Mouse (Mus musculus) C2C12 (cell line): ENCODE measurements around the gene Abcc4. TPM values are rescaled to one million over a fixed set of nuclear protein-coding genes. Genes with fewer than 3 reads are reported as not detected.

Experiments
- H3K27me3 ChIP-seq: one replicate; pipeline ENCODE4 v1.6.1; 2011; ENCODE audit not compliant: control insufficient read depth, insufficient read depth, insufficient read length
- H3K36me3 ChIP-seq: one replicate; pipeline ENCODE4 v1.6.1; 2011; ENCODE audit not compliant: control insufficient read depth, insufficient read depth
- H3K4me3 ChIP-seq: one replicate; pipeline ENCODE4 v1.5.1; 2011; ENCODE audit warnings: mild to moderate bottlenecking, control low read depth; ENCODE audit not compliant: poor library complexity, insufficient read depth, severe bottlenecking
- H3K79me2 ChIP-seq: one replicate; pipeline ENCODE4 v1.6.1; 2011; ENCODE audit not compliant: control insufficient read depth, insufficient read depth
- H3K79me3 ChIP-seq: one replicate; pipeline ENCODE4 v1.6.1; 2011; ENCODE audit warnings: low read depth, control low read depth
- H3ac ChIP-seq: one replicate; pipeline ENCODE3; 2011; ENCODE audit warnings: low read depth; ENCODE audit not compliant: control insufficient read depth, insufficient read length
- CEBPB ChIP-seq: IDR thresholded peaks from one replicate; pipeline ENCODE4 v1.6.1; 2011; ENCODE audit warnings: low read depth, mild to moderate bottlenecking, control low read depth, moderate library complexity
- CTCF ChIP-seq: IDR thresholded peaks from one replicate; pipeline ENCODE4 v1.5.1; 2011; ENCODE audit not compliant: control insufficient read depth, insufficient read depth, insufficient read length
- FOSL1 ChIP-seq: IDR thresholded peaks from one replicate; pipeline ENCODE4 v1.8.0; 2011; ENCODE audit warnings: mild to moderate bottlenecking, low read length; ENCODE audit not compliant: poor library complexity, insufficient read depth, severe bottlenecking
- MAX ChIP-seq: IDR thresholded peaks from one replicate; pipeline ENCODE4 v1.6.1; 2011; ENCODE audit warnings: mild to moderate bottlenecking, control low read depth
- MYOD1 ChIP-seq: IDR thresholded peaks from one replicate; pipeline ENCODE4 v1.6.1; 2011; ENCODE audit warnings: low read depth; ENCODE audit not compliant: control insufficient read depth, insufficient read length
- MYOG ChIP-seq: IDR thresholded peaks from one replicate; pipeline ENCODE4 v1.6.1; 2011; ENCODE audit not compliant: control insufficient read depth, insufficient read length; ENCODE audit errors: extremely low read depth
- USF1 ChIP-seq: IDR thresholded peaks from one replicate; pipeline ENCODE4 v1.6.1; 2011; ENCODE audit warnings: low read depth, mild to moderate bottlenecking, control low read depth, moderate library complexity
- polyA plus RNA-seq: library from polyadenylated mRNA; unstranded; fragments of >200 nt; fragmentation: generic; extraction: Trizol; gene quantifications from one replicate; pipeline ENCODE4 v1.2.1, GENCODE M21; 2012; ENCODE audit warnings: missing spikeins

Gene Abcc4
- polyA plus RNA-seq, 1 experiment = 9.0 TPM

DNA sequence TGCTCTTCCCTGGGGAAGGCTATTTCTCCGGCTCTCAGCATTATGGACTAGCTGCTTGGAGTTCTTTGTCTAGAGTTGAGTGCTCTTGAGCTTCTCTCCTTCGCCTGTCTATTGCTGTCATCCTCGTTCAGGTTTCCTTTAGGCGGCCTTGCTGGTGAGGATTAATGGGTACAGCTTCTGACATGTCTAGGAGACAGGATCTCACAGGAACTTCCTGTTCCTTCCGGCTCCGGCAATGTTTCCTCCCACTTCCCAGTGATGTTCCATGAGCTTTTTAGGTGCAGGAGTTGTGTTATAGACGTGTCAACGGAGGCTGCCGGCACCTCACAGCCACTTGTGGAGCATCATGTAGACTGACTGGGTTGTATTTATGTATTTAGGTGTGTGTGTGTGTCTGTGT lies 99.5 kb downstream of the Abcc4 start:
- H3K79me2 ChIP-seq = no peaks in the 10 kb centered on the region
- H3K27me3 ChIP-seq = no peaks in the 10 kb centered on the region
- H3K79me3 ChIP-seq = no peaks in the 10 kb centered on the region
- peaks cover 16% of the 10 kb centered on the region for H3K36me3 ChIP-seq
- H3ac ChIP-seq = no peak overlapping the region
- H3K4me3 ChIP-seq = no peak overlapping the region
- no peak for TF ChIP-seq CTCF
- TF ChIP-seq MAX = no peak
- TF ChIP-seq MYOD1 = no peak
- TF ChIP-seq MYOG = no peak
- no peak for TF ChIP-seq CEBPB
- TF ChIP-seq FOSL1 = no peak

DNA sequence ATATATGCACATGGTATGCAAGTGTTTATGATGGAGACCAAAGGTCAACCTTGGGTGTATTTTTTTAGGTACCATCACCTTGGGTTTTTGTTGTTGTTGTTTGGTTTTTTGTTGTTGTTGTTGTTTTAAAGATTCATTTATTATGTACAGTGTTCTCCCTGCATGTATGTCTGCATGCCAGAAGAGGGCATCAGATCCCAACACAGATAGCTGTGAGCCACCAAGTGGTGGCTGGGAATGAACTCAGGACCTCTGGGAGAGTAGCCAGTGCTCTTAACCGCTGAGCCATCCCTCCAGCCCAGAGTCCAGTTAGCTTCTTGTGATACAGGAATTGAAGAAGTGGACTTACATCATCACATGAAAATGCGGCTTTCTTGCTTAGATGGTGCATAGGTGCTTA lies 101.1 kb downstream of the Abcc4 start:
- no peak overlapping the region for H3ac ChIP-seq
- TF ChIP-seq CEBPB (no peak), FOSL1 (no peak), MYOD1 (no peak), MAX (no peak), MYOG (no peak), CTCF (no peak), USF1 (no peak)
- H3K79me2 ChIP-seq = no peaks in the 10 kb centered on the region
- peaks cover 16% of the 10 kb centered on the region for H3K36me3 ChIP-seq
- no peaks in the 10 kb centered on the region for H3K27me3 ChIP-seq
- no peaks in the 10 kb centered on the region for H3K79me3 ChIP-seq
- H3K4me3 ChIP-seq = no peak overlapping the region

DNA sequence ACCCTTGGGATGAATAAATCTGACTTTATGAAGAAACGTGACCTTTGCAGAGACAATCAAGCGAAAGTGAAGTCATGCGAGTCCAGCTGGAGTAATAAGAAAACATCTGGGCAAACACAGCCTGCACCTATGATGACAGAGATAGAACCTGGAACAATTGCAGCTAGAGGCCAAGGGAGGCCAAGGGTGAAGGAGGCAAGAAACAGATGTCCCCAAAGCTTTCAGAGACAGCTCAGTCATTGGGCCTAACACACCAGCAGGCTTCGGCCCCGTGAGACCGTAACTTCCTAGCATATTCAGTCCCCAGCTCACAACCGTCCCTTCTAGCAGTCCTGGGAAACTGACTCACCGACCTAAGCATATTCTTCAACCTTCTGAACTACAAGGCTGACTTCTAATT lies 104.0 kb downstream of the Abcc4 start:
- Histone ChIP-seq H3K36me3 (peaks cover 17% of the 10 kb centered on the region), H3K27me3 (no peaks in the 10 kb centered on the region), H3K79me2 (no peaks in the 10 kb centered on the region), H3K4me3 (no peak overlapping the region), H3K79me3 (no peaks in the 10 kb centered on the region), H3ac (no peak overlapping the region)
- no peak for TF ChIP-seq MYOD1
- no peak for TF ChIP-seq CTCF

DNA sequence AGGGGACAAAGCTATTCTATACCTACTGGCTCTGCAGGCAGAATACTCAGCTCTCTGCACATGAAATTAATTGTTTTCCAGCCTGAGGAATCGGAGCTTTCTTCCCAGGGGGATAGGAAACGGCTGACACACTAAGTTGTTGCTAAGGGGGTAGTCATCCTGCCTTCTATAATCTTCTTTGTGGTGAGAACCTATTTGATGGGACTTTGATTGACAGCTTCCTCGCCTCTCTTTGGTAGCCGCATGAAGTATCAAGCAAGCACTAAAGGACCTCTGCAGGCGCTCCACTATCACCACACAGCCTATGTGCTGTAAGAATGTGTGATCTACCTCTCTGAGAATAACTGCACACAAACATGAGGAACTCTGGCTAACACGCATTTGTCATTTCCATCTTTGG lies 105.3 kb downstream of the Abcc4 start:
- Histone ChIP-seq H3ac (no peak overlapping the region), H3K79me2 (no peaks in the 10 kb centered on the region), H3K79me3 (no peaks in the 10 kb centered on the region), H3K36me3 (peaks cover 20% of the 10 kb centered on the region), H3K27me3 (no peaks in the 10 kb centered on the region), H3K4me3 (no peak overlapping the region)
- TF ChIP-seq MAX (no peak), USF1 (no peak), CTCF (no peak), MYOG (no peak), FOSL1 (no peak), CEBPB (no peak), MYOD1 (no peak)

DNA sequence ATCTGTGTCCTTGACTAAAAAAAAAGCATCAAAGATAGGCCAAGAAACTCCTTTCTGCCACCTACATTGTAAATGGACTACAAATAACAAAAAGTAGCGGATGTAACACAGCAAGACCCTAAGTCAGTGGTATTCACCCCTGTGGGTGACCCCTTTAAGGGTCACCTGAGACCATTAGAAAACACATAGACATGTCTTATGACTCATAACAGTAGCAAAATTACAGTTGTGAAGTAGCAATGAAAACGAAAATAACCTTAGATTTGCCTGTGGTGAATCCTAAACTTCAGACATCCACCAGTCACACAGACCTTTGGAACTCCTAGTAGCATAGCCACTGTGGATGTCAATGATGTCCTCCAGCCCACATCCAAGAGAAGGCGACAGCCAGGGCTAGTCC lies 107.3 kb downstream of the Abcc4 start:
- Histone ChIP-seq H3ac (no peak overlapping the region), H3K27me3 (no peaks in the 10 kb centered on the region), H3K79me2 (no peaks in the 10 kb centered on the region), H3K79me3 (no peaks in the 10 kb centered on the region), H3K4me3 (no peak overlapping the region), H3K36me3 (peaks cover 23% of the 10 kb centered on the region)
- no peak for TF ChIP-seq MAX
- no peak for TF ChIP-seq MYOD1
- TF ChIP-seq FOSL1 = no peak
- TF ChIP-seq MYOG = no peak
- TF ChIP-seq CTCF = no peak
- no peak for TF ChIP-seq USF1
- TF ChIP-seq CEBPB = no peak

DNA sequence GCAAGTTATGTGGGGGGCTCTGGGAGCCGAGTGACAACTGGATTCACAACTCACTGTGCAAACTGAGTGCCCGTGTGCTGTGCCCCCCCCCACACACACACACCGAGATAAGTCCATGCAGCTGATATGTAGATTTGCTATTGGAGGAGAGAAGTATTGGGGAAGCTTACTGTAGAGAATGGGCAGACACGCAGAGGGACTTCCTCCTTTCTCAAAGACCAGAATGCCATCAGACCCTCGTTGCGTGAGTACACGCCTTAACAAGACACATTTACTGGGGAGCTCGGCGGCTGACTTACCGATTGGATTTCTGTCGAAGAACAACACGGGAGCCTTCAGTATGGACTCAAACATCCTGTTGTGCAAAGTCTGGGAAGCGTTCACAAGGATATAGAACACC lies 111.6 kb downstream of the Abcc4 start:
- TF ChIP-seq CTCF = no peak
- no peak for TF ChIP-seq FOSL1
- no peak for TF ChIP-seq MYOG
- TF ChIP-seq USF1 = no peak
- no peak for TF ChIP-seq MAX
- no peak for TF ChIP-seq MYOD1
- no peak for TF ChIP-seq CEBPB
- H3K27me3 ChIP-seq = no peaks in the 10 kb centered on the region
- H3K36me3 ChIP-seq = peaks cover 41% of the 10 kb centered on the region
- H3K79me3 ChIP-seq = no peaks in the 10 kb centered on the region
- H3K4me3 ChIP-seq = no peak overlapping the region
- no peaks in the 10 kb centered on the region for H3K79me2 ChIP-seq
- no peak overlapping the region for H3ac ChIP-seq
